Mouse (Mus musculus) bone marrow, adult 2 months (tissue): ENCODE measurements around the gene Tm4sf5.

ENCODE experiments used
- CTCF ChIP-seq: fragments of 200-500 bp; IDR thresholded peaks from 2 replicates; pipeline ENCODE4 v1.5.1; 2011; ENCODE audit warnings: low read length, control low read depth; ENCODE audit not compliant: control insufficient read depth, insufficient read depth
- POLR2A ChIP-seq: fragments of 200-500 bp; IDR thresholded peaks from 2 replicates; pipeline ENCODE4 v1.6.1; 2011; ENCODE audit warnings: low read depth, mild to moderate bottlenecking, control low read depth, low read length, borderline replicate concordance; ENCODE audit not compliant: control insufficient read depth

GRCm38 (mm10) chr11:70504970-70505369 is at the start of gene Tm4sf5:
- TF ChIP-seq POLR2A (no peak), CTCF (no peak)
